Mouse (Mus musculus): ENCODE measurements around the gene Ifi202b.
A peak's percentile ranks its signal among the peaks of the same experiment; 100 is the strongest.
"Not testable (repeated sequence)": the region's sequence is repeated elsewhere in the genome, so short reads cannot be mapped to it uniquely, and the experiment has no call there.

The Ifi202b gene

GRCm38 (mm10) chr1:173982694-173983305 is at the start of gene Ifi202b:
Gene Ifi202b, minus strand, starts transcription at chr1:173982744.
- DNase-seq (ENCODE audit: low spot score in 2 of 2): not testable (repeated sequence)

GRCm38 (mm10) chr1:174031698-174032097 is 49.2 kb upstream of the Ifi202b start, which contains the start of gene Ifi205:
Gene Ifi205, minus strand, starts transcription at chr1:174031810.
- DNase-seq (ENCODE audit: low spot score in 2 of 2): no peak

- not testable (repeated sequence) for DNase-seq (ENCODE audit: low spot score in 2 of 2)
These were observed 24.5 kb upstream of the Ifi202b start for GRCm38 (mm10) chr1:174007050-174007449.

GRCm38 (mm10) chr1:174004352-174005109 is 22.0 kb upstream of the Ifi202b start:
- not testable (repeated sequence) for DNase-seq (ENCODE audit: low spot score in 2 of 2)

GRCm38 (mm10) chr1:173995003-173995402 is 12.5 kb upstream of the Ifi202b start:
- no peak for DNase-seq (ENCODE audit: low spot score in 2 of 2)

GRCm38 (mm10) chr1:173981038-173981437 is 1.5 kb downstream of the Ifi202b start:
- DNase-seq (ENCODE audit: low spot score in 2 of 2): not testable (repeated sequence)

- peak in 1 of 2 experiments; percentile 5 for DNase-seq (ENCODE audit: low spot score in 2 of 2)
These were observed 4.9 kb downstream of the Ifi202b start for GRCm38 (mm10) chr1:173977622-173978021.

- no peak for DNase-seq (ENCODE audit: low spot score in 2 of 2)
These were observed 9.4 kb downstream of the Ifi202b start for GRCm38 (mm10) chr1:173973111-173973510.

- not testable (repeated sequence) for DNase-seq (ENCODE audit: low spot score in 2 of 2)
These were observed 21.1 kb downstream of the Ifi202b start for GRCm38 (mm10) chr1:173961491-173961890.

GRCm38 (mm10) chr1:173959998-173960397 is 22.5 kb downstream of the Ifi202b start:
- DNase-seq (ENCODE audit: low spot score in 2 of 2): not testable (repeated sequence)

GRCm38 (mm10) chr1:173955839-173956527 is 26.6 kb downstream of the Ifi202b start:
- not testable (repeated sequence) for DNase-seq (ENCODE audit: low spot score in 2 of 2)

GRCm38 (mm10) chr1:173955071-173955796 is 27.3 kb downstream of the Ifi202b start:
- DNase-seq (ENCODE audit: low spot score in 2 of 2): no peak

- no peak for DNase-seq (ENCODE audit: low spot score in 2 of 2)
These were observed 29.0 kb downstream of the Ifi202b start for GRCm38 (mm10) chr1:173953563-173953962.

GRCm38 (mm10) chr1:173949044-173949443 is 33.5 kb downstream of the Ifi202b start:
- DNase-seq (ENCODE audit: low spot score in 2 of 2): peak; percentile 5 to 14

- DNase-seq (ENCODE audit: low spot score in 2 of 2): not testable (repeated sequence)
These were observed 39.8 kb downstream of the Ifi202b start for GRCm38 (mm10) chr1:173942780-173943066.

GRCm38 (mm10) chr1:173941924-173942779 is 40.4 kb downstream of the Ifi202b start, which contains the start of the genes Mndal and Ifi203:
Gene Mndal, minus strand, starts transcription at chr1:173942491.
Gene Ifi203, minus strand, starts transcription at chr1:173942672.
- DNase-seq (ENCODE audit: low spot score in 2 of 2): peak in 1 of 2 experiments; percentile 32

- DNase-seq (ENCODE audit: low spot score in 2 of 2): not testable (repeated sequence)
These were observed 41.0 kb downstream of the Ifi202b start for GRCm38 (mm10) chr1:173941522-173941921.

- not testable (repeated sequence) for DNase-seq (ENCODE audit: low spot score in 2 of 2)
These were observed 63.3 kb downstream of the Ifi202b start for GRCm38 (mm10) chr1:173919279-173919678.

- DNase-seq (ENCODE audit: low spot score in 2 of 2): no peak
These were observed 68.0 kb downstream of the Ifi202b start for GRCm38 (mm10) chr1:173914559-173914958.

- DNase-seq (ENCODE audit: low spot score in 2 of 2): not testable (repeated sequence)
These were observed 69.2 kb downstream of the Ifi202b start for GRCm38 (mm10) chr1:173913256-173913791.
